7 mouse cellular contexts compared by ENCODE assay signal in genomic region chr11:101378196-101378595, GRCm38 (mm10). TPM values are rescaled to one million over a fixed set of nuclear protein-coding genes. Genes with fewer than 3 reads are reported as not detected.
"Had no signal": no experiment of that assay in that cellular context is flagged by ENCODE, and none has a peak within 500 bp of the region (broad histone marks: within the 10 kb centered on the region; RNA-seq: fewer than 3 reads in every experiment).

No protein-coding gene starts in this region.

RNA-seq across cellular contexts. Expression of gene G6pc, which starts 10.8 kb away (rescaled TPM):
- total RNA-seq: neutrophil, adult 5-6 weeks had no signal
- polyA plus RNA-seq: neural tube, embryonic 14.5 days; neural tube, embryonic 15.5 days; stomach, embryonic 14.5 days; testis, adult 2 months; urinary bladder, adult 2 months had no signal

RNA-seq across cellular contexts. Expression of gene Gm27029, which starts 46.4 kb away (rescaled TPM):
- polyA plus RNA-seq: small intestine, adult 2 months had no signal
